Mouse (Mus musculus): ENCODE data around the gene Ppara. TPM values are rescaled to one million over a fixed set of nuclear protein-coding genes. Genes with fewer than 3 reads are reported as not detected.

Ppara gene
- polyA plus RNA-seq, 1 experiment from 2014 or later = 0.74 TPM

- Histone ChIP-seq H3K9ac (no peak overlapping the region), H3K36me3 (replicated peaks) (no peaks in the 10 kb centered on the region), H3K27ac (no peak overlapping the region), H3K4me3 (replicated peaks) (no peak overlapping the region), H3K27me3 (peaks cover 50% of the 10 kb centered on the region), H3K9me3 (0 out of 2 replicates have a peak, but pooled peaks cover 2% of the 10 kb centered on the region), H3K4me1 (no peaks in the 10 kb centered on the region), H3K4me2 (no peak overlapping the region)
- 0 out of 2 replicates have a peak, but pooled peaks have one; percentile 57 for ATAC-seq (ENCODE audit: low FRiP score)
- 9% methylated on average over 7 of the region's 7 CpGs for WGBS
Measured at GRCm38 (mm10) chr15:85716045-85716444, 18.7 kb upstream of the Ppara start.

- ATAC-seq (ENCODE audit: low FRiP score) = no peak
- H3K4me3 ChIP-seq (replicated peaks) = no peak overlapping the region
- 0 out of 2 replicates have a peak, but pooled peaks cover 2% of the 10 kb centered on the region for H3K9me3 ChIP-seq
- H3K27ac ChIP-seq = no peak overlapping the region
- WGBS = 80% methylated on average over 5 of the region's 5 CpGs
- peaks cover 47% of the 10 kb centered on the region for H3K27me3 ChIP-seq
- H3K4me1 ChIP-seq = no peaks in the 10 kb centered on the region
- no peaks in the 10 kb centered on the region for H3K36me3 ChIP-seq (replicated peaks)
- H3K4me2 ChIP-seq = no peak overlapping the region
- H3K9ac ChIP-seq = no peak overlapping the region
Measured at GRCm38 (mm10) chr15:85716591-85716990, 18.2 kb upstream of the Ppara start.

GRCm38 (mm10) chr15:85717008-85717407 is 17.8 kb upstream of the Ppara start:
- Histone ChIP-seq H3K27me3 (peaks cover 50% of the 10 kb centered on the region), H3K36me3 (replicated peaks) (no peaks in the 10 kb centered on the region), H3K9me3 (0 out of 2 replicates have a peak, but pooled peaks cover 2% of the 10 kb centered on the region), H3K4me3 (replicated peaks) (no peak overlapping the region), H3K4me1 (no peaks in the 10 kb centered on the region), H3K27ac (no peak overlapping the region), H3K4me2 (no peak overlapping the region), H3K9ac (no peak overlapping the region)
- ATAC-seq (ENCODE audit: low FRiP score) = no peak
- WGBS = 67% methylated on average over 4 of the region's 4 CpGs

- H3K36me3 ChIP-seq (replicated peaks) = no peaks in the 10 kb centered on the region
- H3K9me3 ChIP-seq = 0 out of 2 replicates have a peak, but pooled peaks cover 2% of the 10 kb centered on the region
- no peak overlapping the region for H3K27ac ChIP-seq
- no peak overlapping the region for H3K9ac ChIP-seq
- H3K4me2 ChIP-seq = no peak overlapping the region
- peaks cover 51% of the 10 kb centered on the region for H3K27me3 ChIP-seq
- H3K4me1 ChIP-seq = no peaks in the 10 kb centered on the region
- WGBS = 92% methylated on average over 2 of the region's 2 CpGs
- no peak overlapping the region for H3K4me3 ChIP-seq (replicated peaks)
- no peak for ATAC-seq (ENCODE audit: low FRiP score)
Measured at GRCm38 (mm10) chr15:85717800-85718199, 17.0 kb upstream of the Ppara start.

GRCm38 (mm10) chr15:85719017-85719416 is 15.8 kb upstream of the Ppara start:
- Histone ChIP-seq H3K36me3 (replicated peaks) (no peaks in the 10 kb centered on the region), H3K4me2 (no peak overlapping the region), H3K4me3 (replicated peaks) (no peak overlapping the region), H3K27ac (no peak overlapping the region), H3K9me3 (no peaks in the 10 kb centered on the region), H3K4me1 (no peaks in the 10 kb centered on the region), H3K27me3 (peaks cover 58% of the 10 kb centered on the region), H3K9ac (no peak overlapping the region)
- no peak for ATAC-seq (ENCODE audit: low FRiP score)
- 81% methylated on average over 7 of the region's 7 CpGs for WGBS

GRCm38 (mm10) chr15:85720366-85720841 is 14.4 kb upstream of the Ppara start:
- WGBS = 68% methylated on average over 6 of the region's 6 CpGs

GRCm38 (mm10) chr15:85724271-85725165 is 10.3 kb upstream of the Ppara start:
- no peak for ATAC-seq (ENCODE audit: low FRiP score)
- Histone ChIP-seq H3K4me3 (replicated peaks) (no peak overlapping the region), H3K9ac (peak overlapping the region; percentile 17; the same call in 1 of the 2 replicates), H3K9me3 (no peaks in the 10 kb centered on the region), H3K36me3 (replicated peaks) (no peaks in the 10 kb centered on the region), H3K27ac (no peak overlapping the region), H3K4me1 (no peaks in the 10 kb centered on the region), H3K27me3 (peaks cover 55% of the 10 kb centered on the region), H3K4me2 (no peak overlapping the region)
- WGBS = 57% methylated on average over 11 of the region's 11 CpGs

More at GRCm38 (mm10) chr15:85720366-85720841, 14.4 kb upstream of the Ppara start:
- Histone ChIP-seq H3K4me1 (no peaks in the 10 kb centered on the region), H3K36me3 (replicated peaks) (no peaks in the 10 kb centered on the region), H3K27me3 (peaks cover 61% of the 10 kb centered on the region), H3K9ac (no peak overlapping the region), H3K27ac (no peak overlapping the region), H3K9me3 (no peaks in the 10 kb centered on the region), H3K4me2 (no peak overlapping the region), H3K4me3 (replicated peaks) (no peak overlapping the region)
- no peak for ATAC-seq (ENCODE audit: low FRiP score)

- Histone ChIP-seq H3K27ac (no peak overlapping the region), H3K4me2 (no peak overlapping the region), H3K4me1 (no peaks in the 10 kb centered on the region), H3K9me3 (no peaks in the 10 kb centered on the region), H3K36me3 (replicated peaks) (no peaks in the 10 kb centered on the region), H3K9ac (no peak overlapping the region), H3K4me3 (replicated peaks) (no peak overlapping the region), H3K27me3 (peaks cover 48% of the 10 kb centered on the region)
- no peak for ATAC-seq (ENCODE audit: low FRiP score)
- WGBS = 87% methylated on average over 5 of the region's 5 CpGs
Measured at GRCm38 (mm10) chr15:85728224-85728623, 6.6 kb upstream of the Ppara start.

- H3K27me3 ChIP-seq = peaks cover 53% of the 10 kb centered on the region
Measured at GRCm38 (mm10) chr15:85729256-85729655, 5.5 kb upstream of the Ppara start.

GRCm38 (mm10) chr15:85730027-85730426 is 4.8 kb upstream of the Ppara start:
- no peaks in the 10 kb centered on the region for H3K36me3 ChIP-seq (replicated peaks)
- peaks cover 6% of the 10 kb centered on the region for H3K4me1 ChIP-seq
- WGBS = 60% methylated on average over 2 of the region's 2 CpGs
- no peak overlapping the region for H3K4me3 ChIP-seq (replicated peaks)
- peaks cover 53% of the 10 kb centered on the region for H3K27me3 ChIP-seq
- no peaks in the 10 kb centered on the region for H3K9me3 ChIP-seq
- no peak overlapping the region for H3K9ac ChIP-seq
- ATAC-seq (ENCODE audit: low FRiP score) = no peak
- no peak overlapping the region for H3K4me2 ChIP-seq
- no peak overlapping the region for H3K27ac ChIP-seq

More at GRCm38 (mm10) chr15:85729256-85729655, 5.5 kb upstream of the Ppara start:
- H3K36me3 ChIP-seq (replicated peaks) = no peaks in the 10 kb centered on the region
- no peaks in the 10 kb centered on the region for H3K4me1 ChIP-seq
- H3K27ac ChIP-seq = no peak overlapping the region
- no peaks in the 10 kb centered on the region for H3K9me3 ChIP-seq
- H3K4me3 ChIP-seq (replicated peaks) = no peak overlapping the region
- H3K9ac ChIP-seq = no peak overlapping the region
- ATAC-seq (ENCODE audit: low FRiP score) = no peak
- no peak overlapping the region for H3K4me2 ChIP-seq
- 83% methylated on average over 9 of the region's 9 CpGs for WGBS

- H3K9me3 ChIP-seq = no peaks in the 10 kb centered on the region
- H3K27me3 ChIP-seq = peaks cover 73% of the 10 kb centered on the region
- peaks cover 15% of the 10 kb centered on the region for H3K4me1 ChIP-seq
- no peak overlapping the region for H3K4me3 ChIP-seq (replicated peaks)
- no peak for ATAC-seq (ENCODE audit: low FRiP score)
- 71% methylated on average over 3 of the region's 3 CpGs for WGBS
- no peak overlapping the region for H3K9ac ChIP-seq
- H3K4me2 ChIP-seq = no peak overlapping the region
- no peak overlapping the region for H3K27ac ChIP-seq
- H3K36me3 ChIP-seq (replicated peaks) = no peaks in the 10 kb centered on the region
Measured at GRCm38 (mm10) chr15:85731885-85732603, 2.7 kb upstream of the Ppara start.

GRCm38 (mm10) chr15:85732604-85732968 is 2.2 kb upstream of the Ppara start:
- Histone ChIP-seq H3K27ac (no peak overlapping the region), H3K27me3 (peaks cover 77% of the 10 kb centered on the region), H3K36me3 (replicated peaks) (no peaks in the 10 kb centered on the region), H3K9me3 (no peaks in the 10 kb centered on the region), H3K4me1 (peaks cover 15% of the 10 kb centered on the region), H3K4me3 (replicated peaks) (no peak overlapping the region), H3K9ac (no peak overlapping the region), H3K4me2 (no peak overlapping the region)
- 81% methylated on average over 5 of the region's 5 CpGs for WGBS
- ATAC-seq (ENCODE audit: low FRiP score) = no peak

Data from forebrain, embryonic 12.5 days (tissue).